Mouse (Mus musculus) MEL (cell line): ENCODE results near the gene Impdh1. TPM values are rescaled to one million over a fixed set of nuclear protein-coding genes. Genes with fewer than 3 reads are reported as not detected.

Experiments used
- DNase-seq: peaks from one replicate; pipeline ENCODE4 v3.0.0; 2011; ENCODE audit warnings: low read depth, low spot score
- H3K27ac ChIP-seq: 2 replicates; pipeline ENCODE4 v1.5.1; 2012; ENCODE audit warnings: low read depth, mild to moderate bottlenecking, control low read depth, low read length, moderate library complexity; ENCODE audit not compliant: control insufficient read depth
- H3K27me3 ChIP-seq, 2 experiments: fragments of 150-350 bp in 1 of 2; sonication (generic) in 1 of 2; 2 replicates each; pipeline ENCODE4 v1.6.1; 2012; ENCODE audit warnings: low read length in 2 of 2, mild to moderate bottlenecking in 2 of 2, improper control_type of control experiment in 1 of 2, moderate library complexity in 1 of 2; ENCODE audit not compliant: insufficient read depth in 2 of 2, control insufficient read depth in 1 of 2
- H3K36me3 ChIP-seq, 2 experiments: 2 replicates each; pipeline ENCODE4 v1.6.1; 2012 to 2014; ENCODE audit warnings: low read length in 2 of 2, improper control_type of control experiment in 1 of 2, inconsistent platforms in 1 of 2, mild to moderate bottlenecking in 1 of 2; ENCODE audit not compliant: insufficient read depth in 2 of 2, control insufficient read depth in 1 of 2
- H3K4me1 ChIP-seq, 2 experiments: fragments of 150-350 bp in 1 of 2; sonication (generic) in 1 of 2; 2 replicates each; pipeline ENCODE4 v1.6.1; 2012; ENCODE audit warnings: low read length in 2 of 2, improper control_type of control experiment in 1 of 2, mild to moderate bottlenecking in 1 of 2; ENCODE audit not compliant: insufficient read depth in 2 of 2, control insufficient read depth in 1 of 2
- H3K4me3 ChIP-seq, 2 experiments: fragments of 150-350 bp in 1 of 2; sonication (generic) in 1 of 2; 2 replicates each; pipeline ENCODE4 v1.5.1; 2012; ENCODE audit warnings: low read depth in 2 of 2, low read length in 2 of 2, mild to moderate bottlenecking in 2 of 2, moderate library complexity in 2 of 2, control low read depth in 1 of 2, improper control_type of control experiment in 1 of 2; ENCODE audit not compliant: control insufficient read depth in 1 of 2, insufficient read depth in 1 of 2
- H3K79me2 ChIP-seq: 2 replicates; pipeline ENCODE4 v1.6.1; 2012; ENCODE audit warnings: mild to moderate bottlenecking, low read length, moderate library complexity; ENCODE audit not compliant: control insufficient read depth, poor library complexity, insufficient read depth
- H3K9ac ChIP-seq: 2 replicates; pipeline ENCODE4 v1.6.1; 2012; ENCODE audit warnings: low read depth, mild to moderate bottlenecking, control low read depth, low read length, moderate library complexity; ENCODE audit not compliant: control insufficient read depth, poor library complexity, severe bottlenecking
- H3K9me3 ChIP-seq: fragments of 150-350 bp; sonication (generic); replicated peaks from 2 replicates; pipeline ENCODE4 v1.6.1; 2012; ENCODE audit warnings: mild to moderate bottlenecking, low read length, improper control_type of control experiment, moderate library complexity; ENCODE audit not compliant: insufficient read depth
- BHLHE40 ChIP-seq: IDR thresholded peaks from 2 replicates; pipeline ENCODE4 v1.6.1; 2012; ENCODE audit warnings: low read depth, mild to moderate bottlenecking, inconsistent platforms, low read length, improper control_type of control experiment, borderline replicate concordance
- CHD1 ChIP-seq: IDR thresholded peaks from 2 replicates; pipeline ENCODE4 v1.6.1; 2012; ENCODE audit warnings: low read depth, mild to moderate bottlenecking, inconsistent platforms, low read length, improper control_type of control experiment
- CHD2 ChIP-seq: IDR thresholded peaks from 2 replicates; pipeline ENCODE4 v1.6.1; 2011; ENCODE audit warnings: low read length, improper control_type of control experiment
- CTCF ChIP-seq, 3 experiments: IDR thresholded peaks in 2 of 3; conservative IDR thresholded peaks in 1 of 3; 2 replicates each; pipeline ENCODE4 v1.5.1; 2011 to 2012; ENCODE audit warnings: low read length in 3 of 3, low read depth in 2 of 3, mild to moderate bottlenecking in 2 of 3, improper control_type of control experiment in 1 of 3, inconsistent platforms in 1 of 3, mixed read lengths in 1 of 3, moderate library complexity in 1 of 3; ENCODE audit not compliant: control insufficient read depth in 1 of 3, insufficient read depth in 1 of 3, poor library complexity in 1 of 3, severe bottlenecking in 1 of 3
- E2F4 ChIP-seq: IDR thresholded peaks from 2 replicates; pipeline ENCODE4 v1.6.1; 2011; ENCODE audit warnings: low read depth, low read length, improper control_type of control experiment, borderline replicate concordance
- ETS1 ChIP-seq: IDR thresholded peaks from 2 replicates; pipeline ENCODE4 v1.6.1; 2012; ENCODE audit warnings: low read depth, mild to moderate bottlenecking, inconsistent platforms, low read length, improper control_type of control experiment, moderate library complexity
- GATA1 ChIP-seq: IDR thresholded peaks from 2 replicates; pipeline ENCODE4 v1.6.1; 2011; ENCODE audit warnings: low read depth, low read length, improper control_type of control experiment
- HCFC1 ChIP-seq: IDR thresholded peaks from 2 replicates; pipeline ENCODE4 v1.6.1; 2012; ENCODE audit warnings: low read depth, mild to moderate bottlenecking, inconsistent platforms, low read length, improper control_type of control experiment, moderate library complexity
- KAT2A ChIP-seq: conservative IDR thresholded peaks from 2 replicates; pipeline ENCODE4 v1.6.1; 2012; ENCODE audit warnings: low read depth, low read length, improper control_type of control experiment, inconsistent platforms
- MAFK ChIP-seq: IDR thresholded peaks from 2 replicates; pipeline ENCODE4 v1.6.1; 2011; ENCODE audit warnings: low read depth, mild to moderate bottlenecking, low read length, improper control_type of control experiment, borderline replicate concordance
- MAX ChIP-seq: IDR thresholded peaks from 2 replicates; pipeline ENCODE4 v1.6.1; 2011; ENCODE audit warnings: low read length, improper control_type of control experiment
- MEF2A ChIP-seq: IDR thresholded peaks from 2 replicates; pipeline ENCODE4 v1.6.1; 2014; ENCODE audit warnings: low read depth, mild to moderate bottlenecking, inconsistent platforms, low read length, improper control_type of control experiment; ENCODE audit not compliant: poor library complexity, insufficient replicate concordance, severe bottlenecking; ENCODE audit errors: extremely low read depth
- MYB ChIP-seq: IDR thresholded peaks from 2 replicates; pipeline ENCODE4 v1.6.1; 2011; ENCODE audit warnings: mild to moderate bottlenecking, low read depth, low read length, improper control_type of control experiment
- MYC ChIP-seq: IDR thresholded peaks from 2 replicates; pipeline ENCODE4 v1.6.1; 2011; ENCODE audit warnings: low read depth, mild to moderate bottlenecking, low read length, improper control_type of control experiment, moderate library complexity
- NELFE ChIP-seq: IDR thresholded peaks from 2 replicates; pipeline ENCODE4 v1.6.1; 2011; ENCODE audit warnings: low read depth, low read length, improper control_type of control experiment
- POLR2AphosphoS2 ChIP-seq: IDR thresholded peaks from 2 replicates; pipeline ENCODE4 v1.6.1; 2011; ENCODE audit warnings: low read length, improper control_type of control experiment
- POLR2AphosphoS5 ChIP-seq: IDR thresholded peaks from 2 replicates; pipeline ENCODE4 v1.6.1; 2012; ENCODE audit warnings: low read depth, borderline replicate concordance, mild to moderate bottlenecking, inconsistent platforms, low read length, moderate library complexity, mixed read lengths
- SIN3A ChIP-seq: IDR thresholded peaks from 2 replicates; pipeline ENCODE4 v1.6.1; 2012; ENCODE audit warnings: low read length, improper control_type of control experiment, inconsistent platforms
- TAL1 ChIP-seq: IDR thresholded peaks from 2 replicates; pipeline ENCODE4 v1.6.1; 2012; ENCODE audit warnings: mild to moderate bottlenecking, inconsistent platforms, low read length, moderate library complexity, mixed read lengths
- TCF12 ChIP-seq: IDR thresholded peaks from 2 replicates; pipeline ENCODE4 v1.6.1; 2014; ENCODE audit warnings: low read depth, mild to moderate bottlenecking, inconsistent platforms, low read length, improper control_type of control experiment, moderate library complexity
- UBTF ChIP-seq: IDR thresholded peaks from 2 replicates; pipeline ENCODE4 v1.6.1; 2012; ENCODE audit warnings: low read depth, mild to moderate bottlenecking, inconsistent platforms, low read length, improper control_type of control experiment, moderate library complexity, borderline replicate concordance; ENCODE audit not compliant: insufficient read depth
- USF1 ChIP-seq: IDR thresholded peaks from 2 replicates; pipeline ENCODE4 v1.6.1; 2014; ENCODE audit warnings: low read depth, mild to moderate bottlenecking, inconsistent platforms, low read length, improper control_type of control experiment, moderate library complexity
- USF2 ChIP-seq, 2 experiments: IDR thresholded peaks; 2 replicates each; pipeline ENCODE4 v1.6.1; 2011 to 2012; ENCODE audit warnings: improper control_type of control experiment in 2 of 2, low read length in 2 of 2, borderline replicate concordance in 1 of 2, inconsistent platforms in 1 of 2, low read depth in 1 of 2, mild to moderate bottlenecking in 1 of 2; ENCODE audit not compliant: insufficient read depth in 1 of 2
- ZC3H11A ChIP-seq: IDR thresholded peaks from 2 replicates; pipeline ENCODE4 v1.6.1; 2012; ENCODE audit warnings: low read depth, mild to moderate bottlenecking, inconsistent platforms, low read length, improper control_type of control experiment
- ZMIZ1 ChIP-seq: IDR thresholded peaks from 2 replicates; pipeline ENCODE4 v1.6.1; 2012; ENCODE audit warnings: low read depth, mild to moderate bottlenecking, inconsistent platforms, low read length, improper control_type of control experiment, moderate library complexity
- ZNF384 ChIP-seq: IDR thresholded peaks from 2 replicates; pipeline ENCODE4 v1.6.1; 2012; ENCODE audit warnings: low read depth, mild to moderate bottlenecking, inconsistent platforms, low read length, improper control_type of control experiment
- polyA plus RNA-seq, 2 experiments: library from polyadenylated mRNA; stranded (reverse) in 1 of 2; unstranded in 1 of 2; fragments of >175 nt in 1 of 2; fragments of >200 nt in 1 of 2; gene quantifications; 2 replicates each; pipeline versions ENCODE4 v1.2.1 to v1.2.4; 2012; ENCODE audit warnings: low replicate concordance in 2 of 2, low read depth in 1 of 2; ENCODE audit not compliant: insufficient read length in 2 of 2, insufficient read depth in 1 of 2, missing spikeins in 1 of 2
- total RNA-seq: library from RNA; depleted of rRNA; stranded (reverse); fragments of 300-350 nt; gene quantifications from 2 replicates; pipeline ENCODE4 v1.2.3, GENCODE M21; 2012

Impdh1 gene
- total and polyA plus RNA-seq, 3 experiments = 15.3 to 55.1 TPM; not detected in 1

DNA sequence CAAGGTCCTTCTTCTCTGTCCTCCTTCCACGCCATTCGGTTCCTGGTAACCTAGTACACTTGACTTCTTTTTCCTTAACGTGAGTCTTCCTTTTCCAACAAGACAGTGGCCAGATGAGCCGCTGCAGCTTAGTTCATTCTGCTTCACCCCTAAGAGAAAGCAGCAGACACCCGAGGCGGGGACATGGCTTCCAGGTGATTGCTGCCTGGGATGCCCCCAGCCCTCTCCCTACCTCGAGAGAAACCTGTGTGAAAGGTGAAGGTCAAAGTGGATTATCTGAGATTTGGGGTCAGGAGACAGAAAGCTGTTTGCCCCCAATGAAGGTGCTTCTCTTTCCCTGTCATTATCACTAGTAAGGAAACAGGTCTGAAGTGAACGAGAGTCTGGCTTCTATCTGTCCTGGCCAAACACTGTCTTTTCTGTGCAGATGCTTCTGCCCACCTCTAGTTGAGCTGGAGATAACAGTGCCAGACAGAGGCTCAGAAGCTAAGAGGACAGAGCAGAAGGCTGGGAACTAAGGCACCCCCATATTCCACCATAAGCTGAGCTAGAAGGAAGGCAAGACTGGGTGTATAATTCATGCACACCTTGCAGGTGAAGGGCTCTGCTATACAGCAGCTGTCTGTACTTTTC is 16.8 kb downstream of the Impdh1 start:
- Histone ChIP-seq H3K27ac (no peak overlapping the region), H3K27me3 (peaks cover 0 to 1% of the 10 kb centered on the region in 2 experiments; a peak in 1 of 4 replicates), H3K36me3 (no peaks in the 10 kb centered on the region; a peak in 1 of 4 replicates), H3K9me3 (no peaks in the 10 kb centered on the region), H3K4me3 (no peak overlapping the region), H3K4me1 (0 out of 4 replicates have a peak, but pooled peaks cover 0 to 4% of the 10 kb centered on the region in 2 experiments), H3K79me2 (no peaks in the 10 kb centered on the region), H3K9ac (no peak overlapping the region)
- no peak for DNase-seq
- TF ChIP-seq USF2 (IDR thresholded peaks at IDR 0.05; ENCODE audit: borderline replicate concordance in 1 of 2, insufficient read depth in 1 of 2, low read depth in 1 of 2, low read length in 2 of 2) = no peak
- TF ChIP-seq ETS1 = no peak
- no peak for TF ChIP-seq POLR2AphosphoS2
- no peak for TF ChIP-seq USF1
- TF ChIP-seq HCFC1 = no peak
- TF ChIP-seq ZMIZ1 = no peak
- no peak for TF ChIP-seq MAFK
- TF ChIP-seq ZC3H11A = no peak
- no peak for TF ChIP-seq GATA1
- no peak for TF ChIP-seq NELFE
- TF ChIP-seq KAT2A = no peak
- TF ChIP-seq E2F4 = no peak
- TF ChIP-seq TCF12 = no peak
- no peak for TF ChIP-seq UBTF

DNA sequence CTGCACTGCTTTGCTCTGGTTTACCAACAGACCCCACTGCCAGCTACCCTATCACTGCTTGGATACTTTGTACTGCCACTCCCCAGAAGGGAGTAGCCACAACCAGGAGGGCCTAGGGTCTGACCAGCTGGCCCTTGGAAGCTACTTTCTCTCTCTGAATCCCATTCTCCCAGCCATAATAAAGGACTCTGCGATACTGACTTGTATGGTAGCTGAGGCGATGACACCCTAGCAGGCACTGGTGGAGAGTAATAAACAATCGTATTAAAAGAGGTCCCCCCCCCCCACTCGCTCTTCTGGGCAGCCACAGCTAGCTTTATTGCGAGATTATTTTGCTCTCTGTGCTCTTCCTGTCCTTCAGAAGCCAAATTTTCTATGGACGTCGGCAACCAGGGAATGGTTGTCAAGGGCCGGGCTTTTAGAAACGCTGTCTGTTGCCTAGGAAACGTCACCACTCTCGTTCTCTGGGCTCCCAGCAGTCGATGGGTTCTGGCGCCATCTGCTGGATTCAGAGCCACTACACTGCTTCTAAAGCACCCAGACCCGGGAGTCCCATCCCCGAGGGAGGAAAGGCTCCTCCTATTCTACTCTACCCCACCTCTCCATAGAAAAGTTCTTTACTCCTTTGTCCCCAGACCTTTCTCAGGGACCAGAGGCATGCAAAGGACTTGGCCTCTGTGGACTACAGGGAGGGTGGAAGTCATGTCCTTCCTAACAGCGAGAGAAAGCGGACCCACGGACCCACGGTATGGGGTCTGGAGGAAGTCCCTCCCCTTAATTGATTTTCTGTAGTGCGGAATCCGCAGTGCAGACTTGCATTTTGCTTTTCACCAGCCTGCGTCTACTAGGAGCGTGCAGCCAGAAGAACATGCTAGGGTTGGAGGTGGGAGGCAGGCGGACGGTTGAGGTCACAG is 17.6 kb downstream of the Impdh1 start:
- H3K27ac ChIP-seq = no peak overlapping the region
- no peaks in the 10 kb centered on the region for H3K9me3 ChIP-seq
- no peak overlapping the region for H3K4me3 ChIP-seq
- peaks cover 0 to 3% of the 10 kb centered on the region in 2 experiments; a peak in 2 of 4 replicates for H3K36me3 ChIP-seq
- no peaks in the 10 kb centered on the region for H3K79me2 ChIP-seq
- peaks cover 0 to 11% of the 10 kb centered on the region in 2 experiments; a peak in 1 of 4 replicates for H3K4me1 ChIP-seq
- H3K9ac ChIP-seq = no peak overlapping the region
- H3K27me3 ChIP-seq = peaks cover 0 to 1% of the 10 kb centered on the region in 2 experiments; a peak in 1 of 4 replicates
- peak; percentile 85 for DNase-seq
- TF ChIP-seq E2F4 = no peak
- TF ChIP-seq MYC = no peak
- TF ChIP-seq CHD2 = no peak
- TF ChIP-seq POLR2AphosphoS2 = no peak
- peak; percentile 74 to 93 (median 92) for TF ChIP-seq CTCF (IDR thresholded peaks at IDR 0.05 in 2 of 3, conservative IDR thresholded peaks at IDR 0.05 in 1 of 3; ENCODE audit: control insufficient read depth in 1 of 3, insufficient read depth in 1 of 3, low read depth in 2 of 3, low read length in 3 of 3, poor library complexity in 1 of 3, severe bottlenecking in 1 of 3)
- TF ChIP-seq SIN3A = peak; percentile 80
- no peak for TF ChIP-seq GATA1
- no peak for TF ChIP-seq TCF12
- no peak for TF ChIP-seq NELFE
- TF ChIP-seq CHD1 = no peak
- no peak for TF ChIP-seq ZNF384
- TF ChIP-seq MEF2A = no peak
- no peak for TF ChIP-seq POLR2AphosphoS5
- no peak for TF ChIP-seq MYB
- peak; percentile 57 for TF ChIP-seq ZC3H11A
- no peak for TF ChIP-seq TAL1
- TF ChIP-seq MAX = no peak
- TF ChIP-seq UBTF = no peak
- no peak for TF ChIP-seq USF1
- TF ChIP-seq BHLHE40 = no peak
